Mouse (Mus musculus): ENCODE measurements around the gene Xpnpep2. TPM values are rescaled to one million over a fixed set of nuclear protein-coding genes. Genes with fewer than 3 reads are reported as not detected.
A peak's percentile ranks its signal among the peaks of the same experiment; 100 is the strongest.

Gene Xpnpep2
- total and polyA plus RNA-seq, 2 experiments, result not detected

DNA sequence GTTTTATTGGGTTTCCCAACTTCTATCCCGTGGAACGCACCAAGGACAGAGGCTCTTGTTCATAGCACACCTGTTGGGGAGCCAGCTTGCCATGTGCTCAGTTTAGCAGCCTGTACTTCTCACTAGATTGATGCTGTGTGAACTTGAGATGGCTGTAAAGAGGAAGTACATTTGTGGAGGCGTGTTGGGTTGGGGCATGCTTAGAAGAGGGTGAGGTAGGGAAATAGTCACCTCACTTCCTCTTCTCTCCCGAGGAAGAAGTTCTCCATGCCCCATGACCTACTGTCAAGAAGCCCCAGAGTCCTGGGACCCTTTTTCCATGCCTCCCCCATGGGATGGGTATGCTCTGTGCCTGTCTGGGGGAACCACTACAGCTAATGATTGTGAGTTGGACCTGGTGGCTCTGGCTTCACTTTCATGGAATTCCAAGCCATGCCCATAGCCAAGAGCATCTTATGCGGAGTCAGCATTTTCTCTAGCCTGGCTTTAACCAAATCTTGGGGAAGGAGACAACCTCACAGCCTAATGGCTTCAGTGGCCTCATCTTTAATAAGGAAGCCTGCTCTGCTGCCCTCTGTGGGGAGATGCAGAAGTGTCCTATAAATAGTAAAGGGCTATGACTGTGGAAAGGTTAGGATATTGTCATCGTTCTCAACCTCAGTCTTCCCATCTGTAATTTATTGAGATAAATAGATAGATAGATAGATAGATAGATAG lies 19.1 kb downstream of the Xpnpep2 start:
- no peaks in the 10 kb centered on the region for H3K27me3 ChIP-seq (ENCODE audit: control insufficient read depth, insufficient read depth, low read length)
- H3K4me3 ChIP-seq (ENCODE audit: insufficient read depth, low read depth, low read length), result no peak overlapping the region
- DNase-seq (ENCODE audit: extremely low read depth, low read depth, low spot score), result no peak
- WGBS, result 76% methylated on average over 6 of the region's 6 CpGs
- no peaks in the 10 kb centered on the region for H3K36me3 ChIP-seq (ENCODE audit: control insufficient read depth, insufficient read depth, low read length)
- TF ChIP-seq POLR2A (IDR thresholded peaks at IDR 0.05; ENCODE audit: extremely low read depth, insufficient read depth, low read length) (no peak), CTCF (IDR thresholded peaks at IDR 0.05; ENCODE audit: low read depth, low read length) (no peak)
- H3K79me2 ChIP-seq (ENCODE audit: control insufficient read depth, insufficient read depth, low read length), result no peaks in the 10 kb centered on the region
- H3K9ac ChIP-seq (ENCODE audit: low read depth, low read length), result no peak overlapping the region
- H3K4me1 ChIP-seq (ENCODE audit: control insufficient read depth, insufficient read depth, low read length), result no peaks in the 10 kb centered on the region
- H3K27ac ChIP-seq (replicated peaks; ENCODE audit: insufficient read depth, low read depth, low read length), result no peak overlapping the region

DNA sequence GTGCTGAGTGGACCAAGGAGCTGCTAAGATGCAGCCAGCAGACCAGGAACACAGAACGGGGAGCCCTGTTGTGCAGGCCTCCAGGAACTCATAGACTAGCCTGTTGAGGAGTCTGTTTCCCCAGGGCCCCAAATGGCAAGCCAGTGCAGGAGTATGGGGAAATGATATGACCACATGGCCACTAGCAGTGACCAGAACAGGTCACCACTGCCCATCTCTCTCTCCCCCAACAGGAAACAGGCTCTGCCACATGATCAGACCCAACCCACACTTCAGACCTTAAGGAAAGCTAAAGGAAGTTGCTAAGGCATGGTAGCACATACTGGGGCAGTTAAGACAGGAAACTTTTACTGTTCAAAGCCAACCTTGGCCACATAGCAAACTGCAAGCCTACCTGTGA lies 20.6 kb downstream of the Xpnpep2 start:
- no peaks in the 10 kb centered on the region for H3K36me3 ChIP-seq (ENCODE audit: control insufficient read depth, insufficient read depth, low read length)
- 83% methylated on average over 1 of the region's 1 CpGs for WGBS
- TF ChIP-seq CTCF (IDR thresholded peaks at IDR 0.05; ENCODE audit: low read depth, low read length), result no peak
- TF ChIP-seq POLR2A (IDR thresholded peaks at IDR 0.05; ENCODE audit: extremely low read depth, insufficient read depth, low read length), result no peak
- H3K4me1 ChIP-seq (ENCODE audit: control insufficient read depth, insufficient read depth, low read length), result no peaks in the 10 kb centered on the region
- no peak for DNase-seq (ENCODE audit: extremely low read depth, low read depth, low spot score)
- H3K27ac ChIP-seq (replicated peaks; ENCODE audit: insufficient read depth, low read depth, low read length), result no peak overlapping the region
- no peaks in the 10 kb centered on the region for H3K27me3 ChIP-seq (ENCODE audit: control insufficient read depth, insufficient read depth, low read length)
- no peaks in the 10 kb centered on the region for H3K79me2 ChIP-seq (ENCODE audit: control insufficient read depth, insufficient read depth, low read length)
- no peak overlapping the region for H3K4me3 ChIP-seq (ENCODE audit: insufficient read depth, low read depth, low read length)
- no peak overlapping the region for H3K9ac ChIP-seq (ENCODE audit: low read depth, low read length)

DNA sequence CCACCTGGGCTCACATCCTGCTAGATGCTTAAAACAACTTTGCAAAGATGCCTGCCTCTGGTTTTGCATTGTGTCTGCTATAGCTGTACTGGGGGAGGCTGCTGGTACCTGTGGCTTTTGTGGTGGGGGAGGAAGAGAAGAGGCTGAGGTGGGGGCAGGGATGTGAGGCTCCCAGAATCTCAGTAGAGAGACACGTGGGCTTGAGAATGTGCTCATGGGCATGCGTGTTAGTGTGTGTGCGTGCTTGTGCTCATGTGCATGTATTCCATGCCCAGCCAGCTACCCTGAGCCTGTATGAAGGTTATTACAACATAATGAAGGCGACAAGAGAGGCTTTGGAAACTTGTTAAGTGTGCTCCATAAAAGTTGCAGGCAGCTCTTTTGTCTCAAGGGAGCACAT lies 28.4 kb downstream of the Xpnpep2 start:
- TF ChIP-seq POLR2A (IDR thresholded peaks at IDR 0.05; ENCODE audit: extremely low read depth, insufficient read depth, low read length) (no peak), CTCF (IDR thresholded peaks at IDR 0.05; ENCODE audit: low read depth, low read length) (no peak)
- no peaks in the 10 kb centered on the region for H3K79me2 ChIP-seq (ENCODE audit: control insufficient read depth, insufficient read depth, low read length)
- no peak for DNase-seq (ENCODE audit: extremely low read depth, low read depth, low spot score)
- WGBS, result 95% methylated on average over 4 of the region's 4 CpGs
- no peaks in the 10 kb centered on the region for H3K4me1 ChIP-seq (ENCODE audit: control insufficient read depth, insufficient read depth, low read length)
- H3K4me3 ChIP-seq (ENCODE audit: insufficient read depth, low read depth, low read length), result no peak overlapping the region
- no peak overlapping the region for H3K27ac ChIP-seq (replicated peaks; ENCODE audit: insufficient read depth, low read depth, low read length)
- H3K9ac ChIP-seq (ENCODE audit: low read depth, low read length), result no peak overlapping the region
- no peaks in the 10 kb centered on the region for H3K27me3 ChIP-seq (ENCODE audit: control insufficient read depth, insufficient read depth, low read length)
- H3K36me3 ChIP-seq (ENCODE audit: control insufficient read depth, insufficient read depth, low read length), result no peaks in the 10 kb centered on the region

DNA sequence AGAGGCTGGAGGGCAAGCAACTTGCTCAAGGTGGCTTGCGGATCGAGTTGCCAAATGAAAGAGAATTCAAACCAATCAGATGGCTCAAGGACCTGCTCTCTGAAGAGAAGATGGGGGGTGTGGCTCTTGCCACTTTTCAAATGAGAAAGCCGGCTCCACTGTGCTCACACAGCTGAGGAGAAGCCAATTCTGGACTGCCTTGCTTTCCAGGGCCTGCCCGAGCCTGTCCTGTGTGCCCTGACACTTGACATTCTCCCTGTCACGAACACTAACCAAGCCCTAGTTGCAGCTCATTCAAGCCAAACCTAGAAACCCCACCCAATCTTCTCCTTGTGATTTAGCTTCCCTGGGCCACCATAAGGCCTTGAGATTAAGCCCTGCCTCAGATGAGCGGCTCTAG lies 29.5 kb downstream of the Xpnpep2 start:
- H3K79me2 ChIP-seq (ENCODE audit: control insufficient read depth, insufficient read depth, low read length), result no peaks in the 10 kb centered on the region
- no peaks in the 10 kb centered on the region for H3K27me3 ChIP-seq (ENCODE audit: control insufficient read depth, insufficient read depth, low read length)
- no peaks in the 10 kb centered on the region for H3K4me1 ChIP-seq (ENCODE audit: control insufficient read depth, insufficient read depth, low read length)
- H3K27ac ChIP-seq (replicated peaks; ENCODE audit: insufficient read depth, low read depth, low read length), result no peak overlapping the region
- H3K9ac ChIP-seq (ENCODE audit: low read depth, low read length), result no peak overlapping the region
- no peak for DNase-seq (ENCODE audit: extremely low read depth, low read depth, low spot score)
- no peak for TF ChIP-seq POLR2A (IDR thresholded peaks at IDR 0.05; ENCODE audit: extremely low read depth, insufficient read depth, low read length)
- no peak for TF ChIP-seq CTCF (IDR thresholded peaks at IDR 0.05; ENCODE audit: low read depth, low read length)
- no peak overlapping the region for H3K4me3 ChIP-seq (ENCODE audit: insufficient read depth, low read depth, low read length)
- 91% methylated on average over 6 of the region's 6 CpGs for WGBS
- H3K36me3 ChIP-seq (ENCODE audit: control insufficient read depth, insufficient read depth, low read length), result no peaks in the 10 kb centered on the region

DNA sequence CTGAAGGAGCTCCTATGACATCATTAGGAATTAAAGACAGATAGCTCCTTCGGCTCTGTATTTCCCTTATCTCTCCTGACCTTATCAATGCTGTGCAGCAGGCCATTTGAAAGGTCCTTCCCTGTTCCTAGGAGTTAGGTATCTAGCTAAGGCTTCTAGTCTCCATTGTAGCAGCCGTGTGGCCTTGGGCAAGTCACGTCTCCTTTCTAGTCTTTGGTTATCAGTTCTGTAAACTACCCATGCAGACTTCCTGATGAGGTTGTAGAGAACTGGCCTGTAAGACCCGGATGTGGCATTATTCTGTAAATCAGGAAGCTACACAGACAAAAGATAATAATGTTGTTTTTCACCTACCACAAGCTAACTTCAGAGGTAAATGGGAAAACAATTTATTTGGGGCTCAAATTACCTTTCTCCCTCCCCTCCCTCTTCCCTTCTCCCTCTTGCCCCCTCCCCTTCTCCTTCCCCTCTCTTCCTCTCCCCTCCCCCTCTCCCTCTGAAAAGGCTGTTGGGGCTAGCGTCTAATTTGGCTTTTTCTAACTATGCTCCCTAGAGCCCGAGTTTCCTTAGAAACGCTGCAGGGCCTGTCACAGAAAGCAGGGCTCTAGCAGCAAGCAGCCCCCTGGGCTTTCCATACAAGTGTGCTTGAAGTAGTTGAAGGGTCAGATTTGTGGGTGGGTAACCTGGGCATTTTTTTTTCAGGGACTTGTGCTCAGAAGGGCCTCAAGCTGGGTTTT lies 30.2 kb downstream of the Xpnpep2 start:
- Histone ChIP-seq H3K27me3 (ENCODE audit: control insufficient read depth, insufficient read depth, low read length) (no peaks in the 10 kb centered on the region), H3K79me2 (ENCODE audit: control insufficient read depth, insufficient read depth, low read length) (no peaks in the 10 kb centered on the region), H3K4me3 (ENCODE audit: insufficient read depth, low read depth, low read length) (no peak overlapping the region), H3K4me1 (ENCODE audit: control insufficient read depth, insufficient read depth, low read length) (no peaks in the 10 kb centered on the region), H3K27ac (replicated peaks; ENCODE audit: insufficient read depth, low read depth, low read length) (no peak overlapping the region), H3K36me3 (ENCODE audit: control insufficient read depth, insufficient read depth, low read length) (no peaks in the 10 kb centered on the region), H3K9ac (ENCODE audit: low read depth, low read length) (no peak overlapping the region)
- WGBS, result 51% methylated on average over 7 of the region's 7 CpGs
- TF ChIP-seq POLR2A (IDR thresholded peaks at IDR 0.05; ENCODE audit: extremely low read depth, insufficient read depth, low read length), result no peak
- no peak for TF ChIP-seq CTCF (IDR thresholded peaks at IDR 0.05; ENCODE audit: low read depth, low read length)
- peak; percentile 4 for DNase-seq (ENCODE audit: extremely low read depth, low read depth, low spot score)

All from liver, adult 2 months (tissue).